Mouse (Mus musculus) induced T-regulatory cell, adult 2 months (primary cell): ENCODE data around the gene Prkcg.
A peak's percentile ranks its signal among the peaks of the same experiment; 100 is the strongest.
"Not testable (repeated sequence)": the region's sequence is repeated elsewhere in the genome, so short reads cannot be mapped to it uniquely, and the experiment has no call there.

Experiments used
- DNase-seq: peaks from one replicate; pipeline ENCODE4 v3.0.0-alpha.2; 2012; ENCODE audit warnings: low read depth

Gene Prkcg

DNA sequence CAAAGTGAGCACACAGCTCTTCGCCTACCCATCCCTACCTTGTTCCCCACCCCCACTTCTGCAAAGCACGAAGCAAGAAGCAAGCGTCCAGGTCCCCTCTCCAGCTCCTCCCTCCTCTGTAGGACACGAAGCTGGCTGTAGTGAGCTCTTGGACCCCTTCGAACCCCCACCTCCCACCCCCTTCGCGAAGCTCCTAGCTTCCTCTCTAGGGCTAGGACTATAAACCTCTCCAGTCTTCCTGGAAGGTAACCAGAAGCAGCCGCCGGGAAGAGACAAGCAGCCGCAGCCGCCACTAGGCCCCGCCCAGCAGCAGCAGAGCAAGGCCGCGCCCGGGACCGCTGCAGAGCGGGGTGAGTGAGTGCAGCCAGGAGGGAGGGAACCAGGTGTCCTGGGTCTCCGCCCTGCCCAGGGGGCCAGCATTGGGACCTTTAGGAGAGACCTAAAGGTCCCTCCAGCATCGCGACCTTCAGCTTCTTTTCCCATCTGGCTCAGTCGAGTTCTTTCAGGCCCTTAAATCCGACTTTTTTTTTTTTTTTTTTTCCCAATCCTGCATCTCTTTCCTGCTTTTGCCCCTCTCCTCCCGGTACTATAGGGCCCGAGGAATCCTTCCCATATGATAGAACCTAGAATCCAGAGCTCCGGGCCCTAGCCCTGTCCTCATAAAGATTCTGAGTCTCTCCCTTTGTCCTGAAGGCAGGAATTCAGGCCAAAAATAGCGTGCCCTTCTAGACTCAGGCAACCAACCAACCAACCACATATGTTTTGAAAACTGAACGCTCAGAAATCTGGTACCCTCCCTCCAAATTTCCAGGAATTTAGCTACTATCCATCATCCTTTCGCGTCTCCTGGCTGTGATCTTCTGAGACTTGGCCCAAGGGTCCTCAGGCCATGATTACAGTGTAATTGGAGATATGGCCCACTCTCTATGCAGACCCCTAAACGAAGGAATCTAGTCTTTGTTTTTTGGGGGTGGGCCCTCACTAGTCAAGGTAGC lies at the start of gene Prkcg, which contains the start of gene Myadm:
Gene Prkcg (plus strand): TSS at position 204 of the 995 bp plus-strand sequence.
Gene Myadm (plus strand): TSS at position 105 of the 995 bp plus-strand sequence.
- peak; percentile 78 for DNase-seq

DNA sequence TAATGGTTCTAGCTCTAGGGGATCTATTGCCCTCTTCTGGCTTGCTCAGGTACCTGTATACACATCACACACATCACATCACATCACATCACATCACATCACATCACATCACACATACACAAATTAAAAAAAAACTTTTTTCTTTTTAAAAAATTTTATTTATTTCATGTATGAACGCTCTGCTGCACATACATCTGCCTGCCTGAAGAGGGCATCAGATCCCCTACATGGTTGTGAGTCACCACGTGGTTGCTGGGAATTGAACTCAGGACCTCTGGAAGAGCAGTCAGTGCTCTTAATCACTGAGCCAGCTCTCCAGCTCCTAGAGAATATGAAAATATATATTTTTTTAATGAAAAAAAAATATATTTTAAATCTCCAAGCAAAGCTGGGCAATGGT lies 49.8 kb upstream of the Prkcg start:
- DNase-seq, result no peak

DNA sequence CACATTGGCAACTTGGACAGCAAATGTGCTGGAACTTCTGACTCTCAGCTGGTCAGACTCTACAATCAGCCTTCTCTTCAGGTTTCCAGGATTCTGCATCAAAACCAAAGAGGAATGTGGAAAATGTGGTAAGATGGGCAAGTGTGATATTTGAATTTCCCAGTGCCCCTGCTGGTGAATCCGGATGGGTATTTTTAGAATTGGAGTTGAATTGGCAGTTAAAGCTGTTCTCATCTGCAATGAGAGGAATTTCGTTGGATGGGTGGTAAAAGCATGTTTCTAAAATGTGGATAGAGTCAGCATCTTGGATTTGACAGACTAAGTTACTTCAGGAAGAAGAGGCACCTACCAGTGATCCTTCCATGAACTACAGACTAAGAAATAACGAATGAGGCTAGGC lies 28.3 kb upstream of the Prkcg start:
- no peak for DNase-seq

DNA sequence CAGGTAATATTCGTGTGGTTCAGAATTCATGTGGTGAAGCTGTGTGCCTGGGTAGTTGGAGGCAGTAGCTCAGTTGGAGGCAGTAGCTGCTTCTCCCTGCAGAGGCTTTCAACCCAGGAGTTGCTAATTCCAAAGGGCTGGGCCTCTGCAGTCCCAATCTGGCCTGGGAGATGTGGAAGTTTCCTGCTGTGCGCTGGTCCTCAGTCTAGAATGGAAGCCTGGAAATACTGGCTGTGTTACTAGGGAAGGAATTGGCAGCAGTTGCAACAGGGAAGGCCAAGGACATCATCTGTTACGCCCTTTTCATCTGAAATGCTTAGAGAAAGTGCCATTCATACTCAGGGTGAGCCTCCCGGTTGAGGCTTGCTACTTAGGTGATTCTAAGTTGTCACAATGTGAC lies 27.5 kb upstream of the Prkcg start:
- no peak for DNase-seq

DNA sequence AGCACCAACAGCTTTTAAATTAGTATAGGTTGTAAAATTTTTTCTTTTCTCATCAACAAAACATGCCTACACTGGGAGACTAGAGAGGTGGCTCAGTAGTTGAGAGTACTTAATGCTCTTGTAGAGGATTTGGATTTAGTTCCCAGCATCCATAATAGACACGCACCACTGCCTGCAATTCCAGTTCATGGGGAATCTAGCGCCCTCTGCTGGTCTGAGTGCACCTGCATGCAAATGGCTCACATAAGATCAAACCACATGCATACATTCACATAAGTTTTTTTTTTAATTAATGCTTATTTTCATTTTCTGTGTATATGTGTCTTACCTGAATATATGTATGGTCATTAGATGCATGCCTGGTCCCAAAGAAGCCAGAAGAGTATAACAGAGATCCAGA lies 26.2 kb upstream of the Prkcg start:
- peak; percentile 69 for DNase-seq

DNA sequence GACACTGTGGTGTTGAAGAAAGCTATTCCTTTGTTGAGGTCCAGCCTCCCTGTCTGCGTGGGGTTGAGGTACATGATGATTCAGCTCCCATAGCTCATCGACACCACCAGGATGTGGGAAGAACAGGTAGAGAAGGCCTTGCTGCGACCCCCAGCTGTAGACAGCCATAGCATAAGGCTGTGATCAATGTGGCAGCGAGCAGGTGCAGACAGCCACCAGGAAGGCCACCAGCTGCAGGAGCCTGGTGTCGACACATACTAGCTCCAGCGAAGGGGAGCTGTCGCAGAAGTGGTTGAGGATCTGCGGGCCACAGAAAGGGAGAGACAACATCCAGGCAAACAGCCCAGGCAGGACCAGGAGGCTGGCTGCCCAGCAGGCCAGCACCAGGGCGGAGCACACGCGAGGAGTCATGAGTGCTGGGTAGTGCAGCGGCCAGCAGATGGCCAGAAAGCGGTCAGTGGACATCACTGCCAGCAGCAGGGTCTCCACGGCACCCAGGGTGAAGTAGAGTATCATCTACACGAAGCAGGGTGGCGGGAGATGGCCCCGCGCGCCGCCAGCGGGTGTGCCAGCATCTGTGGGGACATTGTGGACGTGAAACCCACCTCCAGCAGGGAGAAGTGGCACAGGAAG lies 24.5 kb upstream of the Prkcg start:
- no peak for DNase-seq

DNA sequence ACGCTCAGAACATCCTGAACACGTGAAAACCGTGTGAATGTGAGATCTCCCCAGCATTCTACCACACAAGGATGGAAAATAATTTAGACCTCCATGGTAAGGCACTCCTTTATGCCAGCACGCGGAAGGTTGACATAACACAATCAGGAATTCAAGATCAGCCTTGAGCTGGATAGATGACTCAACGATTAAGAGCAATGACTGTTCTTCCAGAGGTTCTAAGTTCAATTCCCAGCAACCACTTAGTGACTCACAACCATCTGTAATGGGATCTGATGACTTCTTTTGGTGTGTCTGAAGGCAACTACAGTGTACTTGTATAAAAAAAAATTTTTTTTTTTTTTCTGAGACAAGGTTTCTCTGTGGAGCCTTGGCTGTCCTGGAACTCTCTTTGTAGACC lies 23.7 kb upstream of the Prkcg start:
- no peak for DNase-seq

DNA sequence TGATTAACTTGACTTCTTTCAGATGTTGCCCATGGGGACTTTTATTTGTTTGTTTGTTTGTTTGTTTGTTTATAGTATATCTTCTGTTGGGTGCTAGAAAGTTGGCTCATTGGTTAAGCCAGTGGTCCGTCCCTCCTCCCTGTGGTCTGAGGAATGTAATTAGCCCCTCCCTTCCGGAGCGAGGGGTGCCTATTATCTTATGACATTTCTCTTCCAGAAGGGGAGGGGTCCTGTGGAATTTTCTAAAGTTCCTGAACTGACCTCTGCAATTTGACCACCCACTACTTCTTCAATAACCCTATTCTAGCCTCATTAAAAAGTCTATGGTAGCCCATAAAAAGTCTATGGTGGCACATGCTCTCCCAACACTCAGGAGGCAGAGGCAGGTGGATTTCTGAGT lies 21.7 kb upstream of the Prkcg start:
- no peak for DNase-seq

DNA sequence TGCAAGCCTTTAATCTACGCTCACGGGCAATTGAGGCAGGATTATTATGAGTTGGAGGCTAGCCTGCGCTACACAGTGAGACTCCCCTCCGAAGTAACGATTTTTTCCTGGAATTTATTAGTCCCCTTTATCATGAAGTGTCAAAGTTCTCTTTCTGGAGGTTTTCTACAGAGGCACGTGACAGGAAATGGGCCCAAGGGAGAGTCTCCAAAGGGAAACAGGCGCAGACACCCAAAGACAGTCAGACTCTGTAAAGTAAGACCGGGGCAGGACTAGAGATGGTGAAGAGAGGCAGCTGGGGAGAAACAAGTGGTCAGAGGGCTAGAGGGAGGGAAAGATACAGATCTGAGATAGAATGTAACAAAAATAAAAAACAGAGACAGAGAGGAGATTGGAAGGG lies 21.1 kb upstream of the Prkcg start:
- no peak for DNase-seq

DNA sequence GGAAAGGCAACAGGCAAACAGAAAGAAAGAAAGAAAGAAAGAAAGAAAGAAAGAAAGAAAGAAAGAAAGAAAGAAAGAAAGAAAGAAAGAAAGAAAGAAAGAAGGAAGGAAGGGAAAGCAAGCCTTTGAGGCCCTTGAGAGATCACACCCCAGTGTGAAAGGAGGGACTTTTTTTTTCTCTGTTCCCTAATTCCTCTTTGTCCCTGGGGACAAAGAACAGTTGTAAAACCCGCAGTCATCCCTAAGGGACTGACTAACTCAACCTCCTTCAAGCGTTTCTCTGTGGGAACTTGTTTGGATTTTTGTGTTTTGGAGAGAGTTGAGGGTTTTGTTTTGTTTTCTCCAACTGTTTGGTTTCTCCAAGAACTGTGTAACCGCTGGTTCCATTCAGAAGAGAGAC lies 20.7 kb upstream of the Prkcg start:
- no peak for DNase-seq

DNA sequence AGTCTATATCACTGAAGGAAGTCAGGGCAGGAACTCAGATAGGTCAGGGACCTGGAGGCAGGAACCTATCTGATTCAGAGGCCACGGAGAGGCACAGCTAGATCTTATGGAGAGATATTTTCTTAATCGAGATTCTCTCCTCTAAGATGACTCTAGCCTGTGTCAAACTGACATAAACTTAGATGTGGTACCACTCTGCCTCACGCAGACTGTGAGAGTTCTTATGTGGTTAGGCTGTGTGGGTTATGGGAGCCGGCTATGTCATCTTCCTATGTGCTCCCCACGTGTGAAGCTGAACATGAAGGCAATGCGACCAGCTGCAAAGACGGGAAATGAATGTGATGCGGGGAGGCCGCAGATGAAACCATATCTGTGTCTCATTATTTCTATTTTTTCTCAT lies 16.8 kb upstream of the Prkcg start:
- DNase-seq, result peak; percentile 32

DNA sequence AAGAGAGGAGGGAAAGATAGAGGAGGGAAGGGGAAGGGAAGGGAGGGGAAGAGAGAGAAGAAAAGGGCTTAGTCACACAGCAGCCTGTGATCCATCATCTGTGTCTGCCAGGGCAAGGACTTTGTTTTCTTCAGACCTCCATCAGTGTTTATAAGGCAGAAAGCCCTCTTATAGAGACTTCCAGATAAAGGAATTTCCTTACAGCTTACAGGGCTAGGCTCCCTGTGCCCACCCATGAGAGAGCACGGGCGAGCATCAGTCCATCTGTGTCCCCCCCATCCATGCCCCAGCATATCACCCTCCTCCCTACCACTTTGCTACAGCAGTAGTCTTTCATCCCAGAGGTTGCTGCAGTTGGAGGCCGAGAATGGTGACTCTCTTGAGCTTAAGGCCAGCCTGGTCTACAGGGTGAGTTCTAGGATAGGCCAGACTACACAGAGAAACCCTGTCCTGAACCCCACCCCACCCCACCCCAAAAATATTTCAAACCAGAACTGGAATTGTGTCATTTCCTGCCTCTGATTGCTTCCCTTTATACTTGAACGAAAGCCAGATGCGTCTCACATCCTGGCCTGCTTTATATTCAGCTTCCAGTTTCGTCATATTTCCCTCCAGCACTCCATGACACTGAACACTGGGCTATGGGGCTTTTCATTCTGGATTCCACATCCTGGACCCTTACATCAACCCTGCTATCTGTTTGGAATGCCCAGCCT lies 13.4 kb upstream of the Prkcg start:
- DNase-seq, result no peak

DNA sequence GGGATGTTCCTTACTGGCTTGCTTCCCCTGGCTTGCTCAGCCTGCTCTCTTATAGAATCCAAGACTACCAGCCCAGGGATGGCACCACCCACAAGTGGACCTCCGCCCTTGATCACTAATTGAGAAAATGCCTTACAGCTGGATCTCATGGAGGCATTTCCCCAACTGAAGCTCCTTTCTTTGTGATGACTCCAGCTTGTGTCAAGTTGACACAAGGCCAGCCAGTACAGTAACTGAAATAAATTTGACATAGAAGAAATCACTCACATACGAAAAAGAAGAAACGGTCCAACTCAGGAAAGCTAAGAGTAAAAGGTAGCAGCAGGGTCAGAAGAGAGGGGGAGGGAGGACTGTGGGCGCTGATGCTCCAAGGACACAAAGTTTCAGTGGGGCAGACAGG lies 12.2 kb upstream of the Prkcg start:
- not testable (repeated sequence) for DNase-seq

DNA sequence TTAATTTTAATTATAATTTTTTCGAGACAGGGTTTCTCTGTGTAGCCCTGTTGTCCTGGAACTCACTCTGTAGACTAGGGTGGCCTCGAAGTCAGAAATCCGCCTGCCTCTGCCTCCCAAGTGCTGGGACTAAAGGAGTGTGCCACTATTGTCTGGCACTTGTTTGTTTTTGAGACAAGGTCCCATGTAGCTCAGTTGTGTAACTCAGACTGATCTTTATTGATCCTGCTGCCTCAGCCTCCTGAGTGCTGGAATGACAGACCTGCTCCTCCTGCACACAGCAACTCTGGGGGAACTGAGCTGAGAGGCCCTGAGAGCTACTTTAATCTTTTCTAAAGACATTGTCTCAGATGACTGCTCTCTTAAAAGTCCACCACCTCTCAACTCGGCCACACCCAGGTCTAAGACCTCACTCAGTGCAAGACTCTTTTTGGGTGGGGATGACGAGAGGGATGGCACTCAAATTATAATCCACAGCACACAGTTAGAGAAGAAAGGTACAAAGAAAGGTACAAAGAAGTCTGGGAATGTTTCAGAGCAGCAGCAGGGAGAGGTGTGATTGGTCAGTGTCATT lies 8.8 kb upstream of the Prkcg start:
- no peak for DNase-seq

DNA sequence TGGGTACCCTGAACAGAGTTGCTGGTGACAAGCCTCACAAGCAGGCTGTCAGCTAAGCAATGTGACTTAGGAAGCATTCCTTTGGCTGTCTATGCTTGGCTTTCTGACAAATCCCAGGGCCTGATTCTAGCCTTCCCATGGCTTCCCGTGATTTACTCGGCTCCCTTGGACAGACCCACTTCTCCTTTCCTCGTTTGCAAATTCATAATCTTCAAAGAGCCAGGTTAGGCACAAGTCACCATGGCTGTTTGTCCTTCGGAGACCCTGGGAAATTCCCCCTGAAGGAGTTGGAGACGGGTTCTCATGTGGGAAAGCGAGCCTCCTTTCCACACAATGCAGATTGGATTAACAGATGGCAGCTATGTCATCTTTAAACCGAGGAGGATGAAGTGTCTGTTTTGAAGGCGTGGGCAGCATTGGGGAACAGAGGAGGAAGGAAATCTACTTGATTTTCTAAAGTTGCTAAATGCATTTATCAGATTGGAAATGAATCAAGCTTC lies 8.3 kb upstream of the Prkcg start:
- DNase-seq, result no peak

DNA sequence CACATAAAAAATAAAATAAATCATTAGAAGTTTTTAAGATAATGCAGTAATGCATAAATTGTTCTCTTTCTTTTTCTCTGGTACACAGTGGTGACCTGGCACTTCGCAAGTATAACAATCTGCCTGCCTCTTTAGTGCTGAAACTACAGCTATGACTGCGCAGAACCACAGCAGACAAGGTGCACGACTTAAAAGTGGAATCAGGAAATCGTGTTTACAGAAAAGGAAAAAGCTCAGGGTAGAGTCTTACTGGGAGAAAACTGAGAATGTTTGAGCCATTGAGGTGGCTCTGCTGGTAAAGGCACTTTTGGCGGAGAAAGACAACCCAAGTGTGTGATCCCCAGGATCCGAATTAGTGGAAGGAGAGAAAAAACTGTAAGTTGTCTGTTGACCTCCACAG lies 7.2 kb upstream of the Prkcg start:
- peak; percentile 51 for DNase-seq

DNA sequence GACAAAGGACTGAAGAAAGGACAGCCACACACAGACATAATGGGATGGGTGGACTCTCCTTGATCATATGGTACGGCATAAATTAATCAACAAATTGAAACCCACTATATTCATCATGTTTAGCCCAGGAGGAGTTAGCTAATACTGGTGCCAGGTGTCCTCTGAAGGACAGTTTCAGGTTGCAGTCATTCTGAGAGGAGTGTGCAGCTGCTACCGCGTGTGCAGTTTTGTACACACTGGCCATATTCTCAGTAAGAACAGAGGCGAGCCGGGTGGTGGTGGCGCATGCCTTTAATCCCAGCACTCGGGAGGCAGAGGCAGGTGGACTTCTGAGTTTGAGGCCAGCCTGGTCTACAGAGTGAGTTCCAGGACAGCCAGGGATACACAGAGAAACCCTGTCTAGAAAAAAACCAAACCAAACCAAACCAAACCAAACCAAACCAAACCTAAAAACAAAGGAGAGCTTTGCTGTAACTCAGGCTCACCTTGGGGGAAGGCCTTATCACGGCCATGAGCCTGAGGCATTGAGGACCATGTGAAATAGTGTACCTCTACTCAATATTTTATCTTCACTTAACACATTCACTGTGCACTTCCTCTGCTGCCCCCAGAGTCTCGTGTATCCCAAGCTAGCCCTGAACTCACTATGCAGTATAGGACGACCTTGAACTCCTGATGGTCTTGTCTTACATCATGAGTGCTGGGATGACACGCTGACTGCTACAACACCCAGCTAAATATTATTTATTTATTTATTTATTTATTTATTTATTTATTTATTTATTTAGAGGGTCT lies 5.7 kb upstream of the Prkcg start:
- no peak for DNase-seq

DNA sequence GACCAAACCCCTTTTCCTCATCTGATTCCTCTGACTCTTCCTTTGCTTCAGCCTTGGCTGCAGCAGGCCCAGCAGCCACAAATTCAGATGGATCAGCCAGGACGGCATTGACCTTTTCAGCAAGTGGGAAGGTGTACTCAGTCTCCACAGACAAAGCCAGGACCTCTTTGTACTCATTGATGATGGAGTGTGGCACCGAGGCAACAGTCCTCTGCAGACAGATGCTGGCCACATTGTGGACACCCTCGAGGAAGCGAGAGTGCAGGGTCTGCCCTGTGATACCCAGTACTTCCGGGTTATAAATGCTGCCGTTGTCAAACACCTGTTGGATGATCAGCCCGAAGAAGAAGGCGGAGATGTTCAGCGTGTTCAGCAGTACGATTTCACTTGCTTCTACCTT lies 4.4 kb upstream of the Prkcg start:
- DNase-seq, result no peak

DNA sequence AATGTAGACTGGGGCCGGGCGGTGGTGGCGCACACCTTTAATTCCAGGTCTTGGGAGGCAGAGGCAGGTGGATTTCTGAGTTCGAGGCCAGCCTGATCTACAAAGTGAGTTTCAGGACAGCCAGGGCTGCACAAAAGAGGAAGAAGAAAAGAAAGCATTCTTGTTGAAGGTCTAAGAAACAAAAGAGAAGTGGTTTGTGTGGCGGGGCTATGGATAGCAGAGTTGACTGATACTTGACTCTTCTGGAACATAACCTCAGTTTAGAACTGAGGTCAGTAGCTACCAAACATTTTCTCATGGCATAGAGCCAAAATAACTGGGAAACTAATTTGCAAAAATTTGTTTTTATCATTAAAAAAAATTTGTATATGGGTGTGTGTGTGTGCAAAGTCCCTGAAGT lies 2.9 kb upstream of the Prkcg start:
- no peak for DNase-seq

DNA sequence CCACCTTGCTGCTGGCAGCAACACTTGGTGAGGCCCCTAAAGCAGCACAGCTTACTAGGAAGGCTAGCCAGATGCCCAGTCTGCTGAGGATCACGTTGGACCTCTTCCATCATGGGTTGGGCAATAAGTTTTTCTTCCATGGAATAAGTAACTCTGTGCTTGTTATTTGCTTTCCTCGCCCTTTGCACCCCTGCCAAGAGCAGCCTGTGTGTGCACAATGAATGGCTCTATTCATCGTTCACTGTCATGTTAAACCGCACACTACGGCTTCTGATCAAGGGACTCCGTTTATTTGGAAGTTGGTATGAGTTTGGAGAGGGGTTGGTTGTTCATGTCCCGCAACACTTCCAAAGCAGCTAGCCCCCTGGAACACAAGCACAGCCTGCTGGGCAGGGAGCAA lies 1.8 kb upstream of the Prkcg start:
- no peak for DNase-seq
